Mouse (Mus musculus) liver, postnatal 0 days (tissue): Measurements from ENCODE around the gene Enkd1.

Experiments used
- CTCF ChIP-seq: sonication (generic); IDR thresholded peaks from 2 replicates; pipeline ENCODE4 v1.5.1; 2016; ENCODE audit warnings: antibody characterized with exemption, low read depth
- EP300 ChIP-seq: IDR thresholded peaks from 2 replicates; pipeline ENCODE4 v1.6.1; 2016; ENCODE audit warnings: antibody characterized with exemption, low read depth, mild to moderate bottlenecking

DNA sequence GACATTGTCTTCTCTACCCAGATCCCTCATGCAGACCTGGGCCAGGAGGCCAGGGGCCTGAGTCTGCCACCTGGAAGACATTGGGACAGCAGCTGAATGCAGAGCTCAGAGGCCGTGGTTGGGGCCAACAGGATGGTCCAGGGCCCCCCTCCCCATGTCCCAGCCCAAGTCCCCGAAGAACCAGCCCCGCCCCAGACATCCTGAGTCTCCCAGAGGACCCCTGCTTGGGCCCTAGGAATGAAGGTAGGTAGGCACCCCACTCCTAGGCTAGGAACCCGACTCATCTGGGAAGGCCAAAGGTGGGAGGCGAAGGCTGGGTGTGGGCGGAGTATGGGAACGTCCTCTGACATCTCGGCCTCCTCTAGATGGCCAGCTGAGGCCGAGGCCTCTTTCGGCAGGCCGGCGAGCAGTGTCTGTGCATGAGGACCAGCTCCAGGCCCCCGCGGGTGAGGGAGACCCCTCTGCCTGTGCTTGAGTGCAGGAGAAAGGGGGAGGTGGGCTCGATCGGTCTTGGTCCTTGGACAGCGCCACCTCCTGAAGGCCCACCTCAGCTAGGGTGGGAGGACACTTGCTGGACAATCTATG, 10.7 kb downstream of the Enkd1 start:
- TF ChIP-seq EP300: no peak
- TF ChIP-seq CTCF: no peak
